Mouse (Mus musculus) heart, embryonic 12.5 days (tissue): Measurements from ENCODE around the gene Enox1. TPM values are rescaled to one million over a fixed set of nuclear protein-coding genes. Genes with fewer than 3 reads are reported as not detected.

Experiments used
- ATAC-seq: fragments of 200-750 bp; cut with Nextera tagmentation; 2 replicates; pipeline ENCODE4 v1.8.0; 2017; ENCODE audit warnings: moderate TSS enrichment, moderate library complexity; ENCODE audit not compliant: insufficient number of reproducible peaks, low FRiP score
- H3K27ac ChIP-seq: fragments of 300-500 bp; sonication (generic); 2 replicates; pipeline ENCODE4 v1.5.1; 2016; ENCODE audit warnings: mild to moderate bottlenecking, moderate library complexity; ENCODE audit not compliant: poor library complexity, severe bottlenecking
- H3K27me3 ChIP-seq: fragments of 300-500 bp; sonication (generic); replicated peaks from 2 replicates; pipeline ENCODE4 v1.6.1; 2016; ENCODE audit warnings: mild to moderate bottlenecking, moderate library complexity
- H3K36me3 ChIP-seq: fragments of 300-500 bp; sonication (generic); 2 replicates; pipeline ENCODE4 v1.6.1; 2016; ENCODE audit warnings: mild to moderate bottlenecking, moderate library complexity
- H3K4me1 ChIP-seq: fragments of 300-500 bp; sonication (generic); replicated peaks from 2 replicates; pipeline ENCODE4 v1.6.1; 2016; ENCODE audit warnings: mild to moderate bottlenecking
- H3K4me2 ChIP-seq: fragments of 300-500 bp; sonication (generic); 2 replicates; pipeline ENCODE4 v1.6.1; 2016; ENCODE audit warnings: mild to moderate bottlenecking, moderate library complexity
- H3K4me3 ChIP-seq: fragments of 300-500 bp; sonication (generic); 2 replicates; pipeline ENCODE4 v1.5.1; 2016; ENCODE audit warnings: mild to moderate bottlenecking
- H3K9ac ChIP-seq: fragments of 300-500 bp; sonication (generic); 2 replicates; pipeline ENCODE4 v1.6.1; 2016; ENCODE audit warnings: mild to moderate bottlenecking, moderate library complexity
- H3K9me3 ChIP-seq: fragments of 300-500 bp; sonication (generic); replicated peaks from 2 replicates; pipeline ENCODE4 v1.6.1; 2016; ENCODE audit warnings: mild to moderate bottlenecking, moderate library complexity
- WGBS: fragments of 180-500 bp; shearing (Covaris S2); methylation state at CpG from one replicate; pipeline ENCODE4 v1.1.7; 2016; 5-methylcytosine and 5-hydroxymethylcytosine counted together
- polyA plus RNA-seq: library from polyadenylated mRNA; unstranded; fragments of >200 nt; fragmentation: Nextera tagmentation; extraction: Ambion mirVana; gene quantifications from 2 replicates; pipeline ENCODE4 v1.2.1, GENCODE M21; 2016

Gene Enox1
- polyA plus RNA-seq, 1 experiment from 2014 or later, result 4.5 TPM

DNA sequence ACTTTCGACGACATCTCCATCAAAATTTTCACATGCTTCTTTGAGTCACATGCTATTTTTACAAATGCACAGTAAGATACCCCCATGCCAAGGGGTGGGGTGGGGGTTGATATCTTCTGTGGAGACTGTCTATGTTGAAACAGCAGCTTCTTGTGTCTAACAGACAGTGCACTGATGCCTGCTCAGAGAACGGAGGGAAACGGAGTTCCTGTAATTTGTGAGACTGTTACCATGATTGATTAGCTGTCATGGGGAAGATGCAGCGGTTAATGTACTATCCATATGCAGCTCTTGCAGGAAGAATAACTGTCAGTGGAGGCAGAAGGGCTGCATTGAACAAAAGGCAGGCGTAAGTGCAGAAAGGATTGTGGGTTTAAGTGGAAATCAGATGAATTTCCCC lies 117.2 kb downstream of the Enox1 start:
- whole genome bisulfite sequencing, result 72% methylated on average over 6 of the region's 6 CpGs
- Histone ChIP-seq H3K4me3 (no peak overlapping the region), H3K4me1 (no peaks in the 10 kb centered on the region), H3K4me2 (no peak overlapping the region), H3K36me3 (no peaks in the 10 kb centered on the region), H3K9ac (no peak overlapping the region), H3K27me3 (no peaks in the 10 kb centered on the region), H3K9me3 (no peaks in the 10 kb centered on the region), H3K27ac (no peak overlapping the region)
- ATAC-seq, result no peak

DNA sequence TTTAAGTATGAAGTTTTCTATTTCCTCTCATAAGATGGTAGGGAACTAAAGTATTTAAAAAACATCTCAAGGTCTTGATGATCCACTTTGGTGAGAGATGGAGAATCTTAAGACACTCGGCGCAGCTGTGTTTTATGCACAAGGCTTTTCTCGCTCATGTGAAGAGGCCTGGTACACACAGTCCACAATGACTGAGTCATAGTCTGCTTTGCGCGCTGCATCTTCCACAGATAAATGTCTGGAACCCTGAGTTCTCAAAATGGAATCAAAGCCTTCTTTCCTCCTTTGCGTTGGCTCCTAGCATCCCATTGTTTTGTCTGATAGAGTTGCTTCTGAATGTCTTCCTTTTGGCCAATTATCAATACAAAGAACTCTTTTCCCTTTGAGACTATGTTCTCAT lies 119.0 kb downstream of the Enox1 start:
- no peaks in the 10 kb centered on the region for H3K9me3 ChIP-seq
- H3K4me1 ChIP-seq, result no peaks in the 10 kb centered on the region
- 89% methylated on average over 6 of the region's 6 CpGs for WGBS
- no peak overlapping the region for H3K27ac ChIP-seq
- H3K36me3 ChIP-seq, result no peaks in the 10 kb centered on the region
- no peak overlapping the region for H3K9ac ChIP-seq
- no peak overlapping the region for H3K4me2 ChIP-seq
- no peak overlapping the region for H3K4me3 ChIP-seq
- no peak for ATAC-seq
- H3K27me3 ChIP-seq, result no peaks in the 10 kb centered on the region

DNA sequence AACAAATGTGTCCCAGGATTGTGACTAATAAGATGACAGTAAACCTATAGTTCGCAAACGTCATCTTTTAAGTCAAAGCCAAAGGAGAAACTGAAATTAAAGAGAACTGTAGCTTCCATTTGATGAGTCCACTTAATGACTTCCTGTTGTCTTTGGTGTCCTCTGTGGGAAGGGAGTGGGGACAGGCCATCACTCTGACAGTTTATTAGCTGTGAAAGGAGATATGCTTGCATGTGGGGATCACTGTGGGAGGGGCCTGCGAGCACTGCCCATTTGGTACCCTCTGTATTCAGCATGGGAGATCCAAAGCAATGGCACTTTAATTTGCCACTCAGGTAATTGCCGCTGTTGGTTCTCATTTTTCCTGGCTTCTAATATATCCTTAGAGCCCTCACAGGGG lies 122.6 kb downstream of the Enox1 start:
- no peak overlapping the region for H3K4me2 ChIP-seq
- WGBS, result 84% methylated on average over 4 of the region's 4 CpGs
- H3K4me1 ChIP-seq, result no peaks in the 10 kb centered on the region
- no peak overlapping the region for H3K4me3 ChIP-seq
- H3K9me3 ChIP-seq, result no peaks in the 10 kb centered on the region
- no peak for ATAC-seq
- no peaks in the 10 kb centered on the region for H3K36me3 ChIP-seq
- H3K9ac ChIP-seq, result no peak overlapping the region
- no peak overlapping the region for H3K27ac ChIP-seq
- H3K27me3 ChIP-seq, result no peaks in the 10 kb centered on the region

DNA sequence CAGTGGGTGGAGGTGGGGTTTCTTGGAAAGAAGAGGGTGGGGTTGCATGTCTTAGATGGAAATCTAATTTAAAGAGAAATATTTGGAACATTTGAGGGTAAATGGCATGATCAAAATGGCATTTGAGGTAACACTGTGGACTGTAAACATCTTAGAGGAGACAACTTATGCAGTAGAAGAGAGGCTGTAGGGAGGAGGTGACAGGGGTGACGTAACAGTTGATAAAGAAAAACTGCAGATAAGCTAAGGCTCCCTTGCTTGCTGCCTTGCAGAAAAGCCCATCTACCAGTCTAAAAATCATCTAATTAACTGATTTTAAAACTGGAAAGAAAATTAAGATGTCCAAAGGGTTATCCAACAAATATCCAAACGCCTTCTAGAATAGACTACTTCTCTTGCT lies 123.9 kb downstream of the Enox1 start:
- Histone ChIP-seq H3K4me2 (no peak overlapping the region), H3K9me3 (no peaks in the 10 kb centered on the region), H3K9ac (no peak overlapping the region), H3K4me3 (no peak overlapping the region), H3K27ac (no peak overlapping the region), H3K27me3 (no peaks in the 10 kb centered on the region), H3K36me3 (no peaks in the 10 kb centered on the region), H3K4me1 (no peaks in the 10 kb centered on the region)
- ATAC-seq, result no peak
- WGBS, result 57% methylated on average over 2 of the region's 2 CpGs

DNA sequence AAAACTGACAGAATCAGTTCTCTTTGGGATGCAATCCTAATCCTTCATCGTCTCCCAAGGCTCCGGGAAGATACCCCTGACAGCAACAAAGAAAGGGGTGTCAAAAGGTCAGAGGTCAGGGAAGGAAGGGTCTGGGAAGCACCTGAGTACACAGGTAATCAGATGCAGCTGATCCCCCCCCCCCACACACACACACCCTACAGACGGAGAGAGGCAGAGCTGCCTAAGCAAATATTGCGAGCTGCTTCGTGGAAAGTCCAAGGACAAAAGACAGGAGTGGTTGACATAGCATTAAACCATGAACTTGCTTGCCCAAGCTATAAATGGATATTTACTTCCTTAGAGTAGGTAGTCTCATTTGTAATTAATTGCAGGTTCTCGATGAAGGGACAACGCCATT lies 124.3 kb downstream of the Enox1 start:
- H3K9me3 ChIP-seq, result no peaks in the 10 kb centered on the region
- no peak overlapping the region for H3K27ac ChIP-seq
- no peak overlapping the region for H3K4me2 ChIP-seq
- no peaks in the 10 kb centered on the region for H3K4me1 ChIP-seq
- no peak for ATAC-seq
- H3K9ac ChIP-seq, result no peak overlapping the region
- H3K27me3 ChIP-seq, result no peaks in the 10 kb centered on the region
- no peaks in the 10 kb centered on the region for H3K36me3 ChIP-seq
- WGBS, result 70% methylated on average over 7 of the region's 7 CpGs
- no peak overlapping the region for H3K4me3 ChIP-seq

DNA sequence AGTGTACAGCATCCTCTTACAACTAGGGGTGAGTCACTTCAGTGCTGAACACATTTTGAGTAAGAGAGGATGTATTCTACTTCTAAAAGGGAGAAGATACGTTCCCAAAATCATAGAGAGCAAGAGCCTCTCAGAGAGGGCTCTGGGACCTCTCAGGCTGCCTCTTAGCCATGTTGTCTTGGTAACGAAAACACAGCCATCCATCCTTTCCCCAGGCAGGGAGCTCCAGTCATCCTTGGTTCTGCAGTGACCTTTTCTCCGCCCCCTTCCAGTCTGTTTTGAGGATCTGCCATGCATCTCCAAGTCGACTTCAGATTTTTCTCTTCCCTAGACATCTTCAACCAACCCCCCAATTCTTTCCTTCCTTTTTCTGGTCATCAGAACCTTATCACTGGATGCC lies 127.4 kb downstream of the Enox1 start:
- 70% methylated on average over 4 of the region's 4 CpGs for WGBS
- Histone ChIP-seq H3K27ac (no peak overlapping the region), H3K36me3 (no peaks in the 10 kb centered on the region), H3K9ac (no peak overlapping the region), H3K27me3 (no peaks in the 10 kb centered on the region), H3K4me2 (no peak overlapping the region), H3K9me3 (no peaks in the 10 kb centered on the region), H3K4me1 (no peaks in the 10 kb centered on the region), H3K4me3 (no peak overlapping the region)
- ATAC-seq, result no peak

DNA sequence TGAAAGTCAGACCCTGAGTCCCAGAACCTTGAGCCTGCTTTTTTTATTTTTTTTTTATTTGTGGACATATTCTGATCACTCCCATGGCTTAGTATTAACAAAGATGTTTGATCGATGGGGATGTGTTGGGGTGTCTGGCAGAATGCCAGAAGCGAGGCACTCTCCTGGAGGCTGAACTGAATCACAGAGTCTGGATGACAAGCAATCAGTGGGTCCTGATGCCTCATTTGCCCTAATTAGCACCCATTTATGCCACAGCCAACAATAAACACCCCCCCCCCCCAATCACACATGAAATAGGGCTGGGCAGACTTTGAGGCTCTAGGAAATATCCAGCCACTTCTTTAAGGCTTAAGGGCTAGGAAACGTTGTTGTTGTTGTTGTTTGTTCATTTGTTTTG lies 128.9 kb downstream of the Enox1 start:
- Histone ChIP-seq H3K36me3 (no peaks in the 10 kb centered on the region), H3K4me2 (no peak overlapping the region), H3K9me3 (no peaks in the 10 kb centered on the region), H3K9ac (no peak overlapping the region), H3K4me1 (no peaks in the 10 kb centered on the region), H3K27ac (no peak overlapping the region), H3K27me3 (no peaks in the 10 kb centered on the region), H3K4me3 (no peak overlapping the region)
- 87% methylated on average over 3 of the region's 3 CpGs for WGBS
- no peak for ATAC-seq

DNA sequence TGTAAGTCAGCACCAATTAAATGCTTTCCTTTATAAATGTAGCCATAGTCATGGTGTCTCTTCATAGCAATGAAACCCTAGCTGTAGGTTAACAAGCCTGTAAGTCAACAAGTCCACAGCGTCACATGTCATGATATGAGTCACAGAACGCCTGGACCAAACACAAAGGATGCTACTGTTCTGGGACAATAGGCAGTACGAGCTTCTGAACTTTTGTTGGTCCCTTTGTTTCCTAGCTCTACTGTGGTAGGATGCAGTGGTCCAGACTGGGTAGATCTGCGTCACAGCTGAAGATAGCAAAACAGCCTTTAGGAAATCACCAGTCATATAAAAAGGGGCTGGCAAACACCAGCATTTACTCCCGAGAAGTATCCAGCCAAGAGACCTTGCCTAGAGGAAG lies 135.2 kb downstream of the Enox1 start:
- no peak for ATAC-seq
- Histone ChIP-seq H3K9me3 (no peaks in the 10 kb centered on the region), H3K27ac (no peak overlapping the region), H3K27me3 (no peaks in the 10 kb centered on the region), H3K4me3 (no peak overlapping the region), H3K36me3 (no peaks in the 10 kb centered on the region), H3K4me1 (no peaks in the 10 kb centered on the region), H3K9ac (no peak overlapping the region), H3K4me2 (no peak overlapping the region)
- 80% methylated on average over 5 of the region's 5 CpGs for WGBS

DNA sequence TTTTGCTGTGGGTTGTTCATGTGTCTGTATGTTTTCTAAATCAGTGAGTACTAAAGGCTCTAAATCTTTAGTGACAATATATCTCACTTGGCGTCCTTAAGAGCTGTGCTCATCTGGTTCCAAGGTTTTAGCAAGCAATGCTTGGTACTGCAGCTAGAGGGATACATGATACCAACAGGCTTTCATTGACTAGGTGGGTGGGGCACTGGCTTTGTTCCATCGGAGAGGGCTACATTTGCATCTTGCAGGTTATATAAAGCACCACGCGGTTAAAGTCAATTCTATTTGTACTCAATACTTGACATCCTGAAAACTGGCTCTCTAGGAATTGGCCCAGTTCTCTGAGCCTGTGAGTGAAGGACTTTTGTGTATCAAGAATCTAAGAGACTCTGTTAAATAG lies 140.5 kb downstream of the Enox1 start:
- no peak overlapping the region for H3K9ac ChIP-seq
- H3K27me3 ChIP-seq, result no peaks in the 10 kb centered on the region
- H3K4me3 ChIP-seq, result no peak overlapping the region
- H3K36me3 ChIP-seq, result no peaks in the 10 kb centered on the region
- no peaks in the 10 kb centered on the region for H3K4me1 ChIP-seq
- 75% methylated on average over 4 of the region's 4 CpGs for WGBS
- no peaks in the 10 kb centered on the region for H3K9me3 ChIP-seq
- no peak overlapping the region for H3K27ac ChIP-seq
- H3K4me2 ChIP-seq, result no peak overlapping the region
- ATAC-seq, result no peak

DNA sequence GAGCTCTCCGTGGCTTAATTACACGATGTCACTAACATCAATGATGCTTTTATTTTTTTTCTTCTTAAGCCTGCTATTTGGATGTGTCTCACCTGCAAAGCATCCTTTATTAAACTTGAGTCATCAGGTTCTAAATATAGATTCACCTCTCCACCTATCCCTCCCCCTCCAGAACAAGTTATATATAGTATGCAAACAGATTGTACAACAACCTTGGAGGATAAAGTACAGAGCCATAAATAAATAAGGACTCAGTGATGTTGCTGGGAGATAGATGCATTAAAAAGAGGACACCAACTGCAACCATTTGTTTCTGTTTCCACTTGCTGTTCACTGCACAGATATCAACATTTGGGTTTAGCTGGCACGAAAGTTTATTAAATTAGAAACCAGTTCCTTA lies 141.8 kb downstream of the Enox1 start:
- no peaks in the 10 kb centered on the region for H3K9me3 ChIP-seq
- ATAC-seq, result no peak
- H3K4me2 ChIP-seq, result no peak overlapping the region
- H3K4me3 ChIP-seq, result no peak overlapping the region
- no peaks in the 10 kb centered on the region for H3K4me1 ChIP-seq
- 86% methylated on average over 3 of the region's 3 CpGs for WGBS
- no peaks in the 10 kb centered on the region for H3K36me3 ChIP-seq
- no peak overlapping the region for H3K27ac ChIP-seq
- no peak overlapping the region for H3K9ac ChIP-seq
- H3K27me3 ChIP-seq, result no peaks in the 10 kb centered on the region

DNA sequence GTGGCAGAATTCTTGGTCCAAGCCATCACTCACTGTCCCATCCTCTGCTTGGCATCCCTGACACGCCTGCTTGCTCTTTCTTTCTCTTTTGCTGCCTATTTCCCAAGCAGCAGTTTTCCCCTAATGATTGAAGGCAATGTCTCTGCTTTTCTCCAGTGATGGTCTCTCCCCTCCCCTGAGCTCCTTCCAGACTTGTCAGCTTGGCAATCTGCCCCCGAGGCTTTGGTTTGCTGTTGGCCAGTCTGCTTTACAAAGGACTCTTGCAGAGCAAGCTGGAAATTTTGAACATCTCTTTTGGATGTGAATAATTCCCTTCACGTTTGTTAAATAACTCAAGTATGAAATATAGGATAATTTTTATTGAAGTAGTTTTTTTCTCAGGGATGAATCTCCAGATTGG lies 153.0 kb downstream of the Enox1 start:
- Histone ChIP-seq H3K27me3 (no peaks in the 10 kb centered on the region), H3K4me2 (no peak overlapping the region), H3K4me1 (peaks cover 8% of the 10 kb centered on the region), H3K27ac (no peak overlapping the region), H3K9me3 (no peaks in the 10 kb centered on the region), H3K9ac (no peak overlapping the region), H3K36me3 (no peaks in the 10 kb centered on the region), H3K4me3 (no peak overlapping the region)
- 75% methylated on average over 3 of the region's 3 CpGs for whole genome bisulfite sequencing
- no peak for ATAC-seq

DNA sequence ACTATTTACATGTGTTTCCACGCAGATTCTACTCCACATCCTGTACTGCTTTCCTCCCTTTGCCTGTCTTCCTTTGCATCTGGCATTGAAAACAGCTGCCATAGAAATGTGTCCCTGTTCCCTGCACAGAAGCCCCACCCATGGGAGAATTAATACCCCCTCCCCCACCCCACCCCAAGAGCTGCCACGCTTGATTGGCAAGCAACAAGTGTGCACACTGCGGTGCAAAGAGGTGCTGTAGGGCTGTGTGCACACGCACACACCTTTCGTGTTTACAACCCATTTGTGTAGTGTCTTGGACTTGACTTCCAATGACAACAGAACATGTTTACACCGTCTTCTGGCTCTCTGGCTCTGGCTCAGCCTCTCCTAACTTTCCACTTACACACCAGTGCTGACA lies 154.9 kb downstream of the Enox1 start:
- Histone ChIP-seq H3K36me3 (no peaks in the 10 kb centered on the region), H3K4me3 (no peak overlapping the region), H3K9me3 (no peaks in the 10 kb centered on the region), H3K9ac (no peak overlapping the region), H3K27ac (no peak overlapping the region), H3K4me2 (0 out of 2 replicates have a peak overlapping the region, but pooled peaks have one; percentile 11), H3K27me3 (no peaks in the 10 kb centered on the region), H3K4me1 (peaks cover 8% of the 10 kb centered on the region)
- ATAC-seq, result no peak
- 69% methylated on average over 6 of the region's 6 CpGs for WGBS
